Mouse (Mus musculus) embryonic facial prominence, embryonic 11.5 days (tissue): ENCODE data around the gene Pecam1. TPM values are rescaled to one million over a fixed set of nuclear protein-coding genes. Genes with fewer than 3 reads are reported as not detected.
"Not testable (repeated sequence)": the region's sequence is repeated elsewhere in the genome, so short reads cannot be mapped to it uniquely, and the experiment has no call there.

Source experiments
- ATAC-seq: fragments of 200-750 bp; cut with Nextera tagmentation; replicated peaks from 2 replicates; pipeline ENCODE4 v1.8.0; 2017; ENCODE audit warnings: low read depth; ENCODE audit not compliant: insufficient number of reproducible peaks, low FRiP score, low TSS enrichment
- DNase-seq: peaks from one replicate; pipeline ENCODE4 v3.0.0-alpha.2; 2015; ENCODE audit warnings: low spot score
- H3K27ac ChIP-seq: fragments of 300-500 bp; sonication (generic); replicated peaks from 2 replicates; pipeline ENCODE4 v1.5.1; 2014; ENCODE audit warnings: mild to moderate bottlenecking, low read depth, low read length, control low read depth
- H3K27me3 ChIP-seq: fragments of 300-500 bp; sonication (generic); 2 replicates; pipeline ENCODE4 v1.6.1; 2014; ENCODE audit warnings: mild to moderate bottlenecking, low read length, moderate library complexity, mixed read lengths; ENCODE audit not compliant: control insufficient read depth, insufficient read depth
- H3K36me3 ChIP-seq: fragments of 300-500 bp; sonication (generic); replicated peaks from 2 replicates; pipeline ENCODE4 v1.6.1; 2014; ENCODE audit warnings: low read depth, mild to moderate bottlenecking, low read length, moderate library complexity, mixed read lengths; ENCODE audit not compliant: control insufficient read depth, insufficient read depth
- H3K4me1 ChIP-seq: fragments of 300-500 bp; sonication (generic); 2 replicates; pipeline ENCODE4 v1.6.1; 2014; ENCODE audit warnings: low read length, mixed read lengths; ENCODE audit not compliant: control insufficient read depth, insufficient read depth
- H3K4me2 ChIP-seq: fragments of 300-500 bp; sonication (generic); 2 replicates; pipeline ENCODE4 v1.6.1; 2014; ENCODE audit warnings: low read depth, mild to moderate bottlenecking, control low read depth, low read length, moderate library complexity
- H3K4me3 ChIP-seq: fragments of 300-500 bp; sonication (generic); 2 replicates; pipeline ENCODE4 v1.5.1; 2014; ENCODE audit warnings: low read depth, low read length, control low read depth
- H3K9ac ChIP-seq: fragments of 300-500 bp; sonication (generic); replicated peaks from 2 replicates; pipeline ENCODE4 v1.6.1; 2014; ENCODE audit warnings: mild to moderate bottlenecking, control low read depth, low read length
- H3K9me3 ChIP-seq: fragments of 300-500 bp; sonication (generic); replicated peaks from 2 replicates; pipeline ENCODE4 v1.6.1; 2016; ENCODE audit warnings: mild to moderate bottlenecking, low read length, inconsistent platforms, mixed read lengths; ENCODE audit not compliant: control insufficient read depth
- WGBS: fragments of 180-500 bp; shearing (Covaris S2); extraction: QIAGEN DNeasy Blood & Tissue Kit; methylation state at CpG from one replicate; pipeline ENCODE4 v1.1.7; 2014; 5-methylcytosine and 5-hydroxymethylcytosine counted together
- polyA plus RNA-seq: library from polyadenylated mRNA; unstranded; fragments of >200 nt; fragmentation: Nextera tagmentation; extraction: Ambion mirVana; gene quantifications from 2 replicates; pipeline ENCODE4 v1.2.1, GENCODE M21; 2014

Gene Pecam1
- polyA plus RNA-seq, 1 experiment from 2014 or later = 26.7 TPM

- no peak for DNase-seq
- 70% methylated on average over 3 of the region's 3 CpGs for WGBS
- no peak overlapping the region for H3K4me3 ChIP-seq
These were observed 13.8 kb downstream of the Pecam1 start for GRCm38 (mm10) chr11:106736614-106737013.

DNA sequence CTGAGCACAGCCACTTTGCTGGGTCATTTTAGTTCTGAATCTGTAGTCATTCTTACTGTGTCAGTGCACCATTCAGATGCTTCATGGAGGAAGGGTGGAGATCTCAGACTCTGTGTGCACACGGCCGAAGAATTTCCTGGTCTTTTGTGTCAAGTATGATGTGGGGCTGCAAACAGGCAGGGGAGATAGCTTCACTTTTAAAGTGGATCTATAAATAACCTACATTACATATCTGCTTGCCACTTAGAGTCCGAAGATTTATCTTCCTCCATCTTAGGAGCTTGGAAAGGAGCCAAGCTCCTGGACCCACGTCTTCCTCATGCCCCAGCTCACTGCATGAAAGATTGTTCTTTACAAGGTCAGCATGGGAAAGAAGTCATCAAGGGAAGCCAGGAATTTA lies 19.7 kb downstream of the Pecam1 start:
- no peaks in the 10 kb centered on the region for H3K27me3 ChIP-seq
- DNase-seq (no peak), ATAC-seq (no peak)
- H3K27ac ChIP-seq = no peak overlapping the region
- H3K4me2 ChIP-seq = no peak overlapping the region
- 86% methylated on average over 4 of the region's 4 CpGs for WGBS
- no peaks in the 10 kb centered on the region for H3K9me3 ChIP-seq
- H3K4me1 ChIP-seq = no peaks in the 10 kb centered on the region
- no peak overlapping the region for H3K9ac ChIP-seq
- no peaks in the 10 kb centered on the region for H3K36me3 ChIP-seq
- H3K4me3 ChIP-seq = no peak overlapping the region

More at GRCm38 (mm10) chr11:106736614-106737013, 13.8 kb downstream of the Pecam1 start:
- no peaks in the 10 kb centered on the region for H3K9me3 ChIP-seq
- no peaks in the 10 kb centered on the region for H3K4me1 ChIP-seq
- no peak overlapping the region for H3K4me2 ChIP-seq
- no peak overlapping the region for H3K9ac ChIP-seq
- H3K27me3 ChIP-seq = no peaks in the 10 kb centered on the region
- H3K27ac ChIP-seq = no peak overlapping the region
- H3K36me3 ChIP-seq = no peaks in the 10 kb centered on the region
- ATAC-seq = no peak

- H3K4me1 ChIP-seq = no peaks in the 10 kb centered on the region
- no peak overlapping the region for H3K4me3 ChIP-seq
- no peaks in the 10 kb centered on the region for H3K36me3 ChIP-seq
- H3K4me2 ChIP-seq = no peak overlapping the region
- H3K9me3 ChIP-seq = no peaks in the 10 kb centered on the region
- WGBS = 94% methylated on average over 1 of the region's 1 CpGs
- H3K27me3 ChIP-seq = no peaks in the 10 kb centered on the region
- ATAC-seq (no peak), DNase-seq (no peak)
- no peak overlapping the region for H3K27ac ChIP-seq
- no peak overlapping the region for H3K9ac ChIP-seq
These were observed 20.8 kb downstream of the Pecam1 start for GRCm38 (mm10) chr11:106729656-106730055.

DNA sequence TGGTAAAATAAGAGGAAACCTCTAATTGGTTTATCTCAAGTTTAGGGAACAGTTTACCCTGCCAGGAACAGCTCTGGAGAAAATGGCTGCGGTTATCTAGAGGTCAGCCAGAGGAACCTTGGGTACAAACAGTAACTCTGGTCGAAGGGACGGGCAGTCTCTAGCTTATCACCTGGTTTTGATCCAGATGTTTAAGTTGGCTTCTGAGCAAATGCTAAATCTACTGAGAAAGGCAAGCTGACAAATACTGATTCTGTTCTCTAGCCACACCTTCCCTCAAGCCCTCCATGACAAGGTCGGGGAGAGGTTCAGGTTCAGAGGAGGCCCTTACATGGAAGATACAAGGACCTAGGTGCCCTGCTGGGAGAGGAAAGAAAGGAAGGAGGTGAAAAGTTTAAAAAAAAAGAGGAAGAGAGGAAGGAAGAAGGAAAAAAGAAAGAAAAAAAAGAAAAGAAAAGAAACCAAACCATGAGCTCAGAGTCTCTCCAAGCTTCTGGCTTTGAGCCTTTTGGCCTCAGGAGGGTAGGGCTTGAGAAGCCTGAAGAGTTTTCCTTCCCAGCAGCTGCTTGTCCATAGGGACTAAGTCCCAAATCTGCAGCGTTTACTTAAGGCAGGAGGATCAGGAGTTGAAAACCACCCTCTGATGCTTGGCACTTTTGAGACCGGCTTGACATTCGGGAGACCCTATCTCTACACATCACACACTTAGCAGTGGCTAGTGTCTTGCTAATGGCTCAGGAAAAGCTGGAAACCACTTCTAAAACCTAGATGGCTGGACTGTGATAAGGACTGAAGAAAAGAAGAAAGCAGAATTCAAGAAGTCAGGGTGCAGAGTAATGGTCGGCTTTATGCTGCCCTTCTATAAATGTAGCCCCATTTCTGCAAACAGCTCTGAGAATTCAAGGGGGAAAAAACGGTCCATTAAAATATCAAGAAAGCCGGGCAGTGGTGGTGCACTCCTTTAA lies 21.7 kb downstream of the Pecam1 start:
- no peaks in the 10 kb centered on the region for H3K9me3 ChIP-seq
- no peak overlapping the region for H3K27ac ChIP-seq
- H3K9ac ChIP-seq = no peak overlapping the region
- no peaks in the 10 kb centered on the region for H3K4me1 ChIP-seq
- no peak overlapping the region for H3K4me3 ChIP-seq
- no peak overlapping the region for H3K4me2 ChIP-seq
- 70% methylated on average over 10 of the region's 10 CpGs for WGBS
- H3K27me3 ChIP-seq = no peaks in the 10 kb centered on the region
- no peaks in the 10 kb centered on the region for H3K36me3 ChIP-seq
- DNase-seq (no peak), ATAC-seq (no peak)

DNA sequence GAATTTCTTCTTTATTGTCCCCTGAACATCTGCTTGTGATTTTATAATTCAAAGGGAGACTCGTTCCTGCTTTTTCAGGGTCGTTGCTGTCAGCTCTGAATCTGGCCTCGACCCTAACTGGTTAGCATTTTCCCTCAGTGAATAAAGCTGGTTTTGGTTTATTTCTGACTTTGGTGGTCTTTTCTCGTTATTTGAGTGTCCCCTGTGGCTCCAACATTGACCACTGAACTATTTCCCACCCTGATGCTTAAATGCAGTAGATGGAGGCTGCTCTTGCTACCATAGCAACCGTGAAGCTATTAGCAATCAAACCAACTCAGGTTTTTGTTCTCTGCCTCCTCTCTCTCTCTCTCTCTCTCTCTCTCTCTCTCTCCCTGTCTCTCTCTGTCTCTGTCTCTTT lies 22.5 kb downstream of the Pecam1 start:
- Histone ChIP-seq H3K4me1 (no peaks in the 10 kb centered on the region), H3K36me3 (no peaks in the 10 kb centered on the region), H3K27me3 (no peaks in the 10 kb centered on the region), H3K4me3 (no peak overlapping the region), H3K4me2 (no peak overlapping the region), H3K9ac (no peak overlapping the region), H3K9me3 (no peaks in the 10 kb centered on the region), H3K27ac (0 out of 2 replicates have a peak overlapping the region, but pooled peaks have one; percentile 24)
- no peak for ATAC-seq
- WGBS = 28% methylated on average over 5 of the region's 5 CpGs
- peak; percentile 66 for DNase-seq

GRCm38 (mm10) chr11:106724916-106725235 lies 25.6 kb downstream of the Pecam1 start:
- not testable (repeated sequence) for H3K27ac ChIP-seq, H3K27me3 ChIP-seq, H3K9me3 ChIP-seq, H3K36me3 ChIP-seq, ATAC-seq, H3K9ac ChIP-seq, DNase-seq, H3K4me3 ChIP-seq, H3K4me1 ChIP-seq, H3K4me2 ChIP-seq
- 93% methylated on average over 9 of the region's 9 CpGs for WGBS

GRCm38 (mm10) chr11:106724176-106724915 lies 26.1 kb downstream of the Pecam1 start:
- DNase-seq = no peak
- H3K36me3 ChIP-seq = no peaks in the 10 kb centered on the region
- no peaks in the 10 kb centered on the region for H3K27me3 ChIP-seq
- no peak overlapping the region for H3K9ac ChIP-seq
- no peak overlapping the region for H3K27ac ChIP-seq
- H3K4me3 ChIP-seq = no peak overlapping the region
- no peaks in the 10 kb centered on the region for H3K4me1 ChIP-seq
- WGBS = 84% methylated on average over 10 of the region's 10 CpGs
- no peak for ATAC-seq
- H3K9me3 ChIP-seq = no peaks in the 10 kb centered on the region
- H3K4me2 ChIP-seq = no peak overlapping the region

DNA sequence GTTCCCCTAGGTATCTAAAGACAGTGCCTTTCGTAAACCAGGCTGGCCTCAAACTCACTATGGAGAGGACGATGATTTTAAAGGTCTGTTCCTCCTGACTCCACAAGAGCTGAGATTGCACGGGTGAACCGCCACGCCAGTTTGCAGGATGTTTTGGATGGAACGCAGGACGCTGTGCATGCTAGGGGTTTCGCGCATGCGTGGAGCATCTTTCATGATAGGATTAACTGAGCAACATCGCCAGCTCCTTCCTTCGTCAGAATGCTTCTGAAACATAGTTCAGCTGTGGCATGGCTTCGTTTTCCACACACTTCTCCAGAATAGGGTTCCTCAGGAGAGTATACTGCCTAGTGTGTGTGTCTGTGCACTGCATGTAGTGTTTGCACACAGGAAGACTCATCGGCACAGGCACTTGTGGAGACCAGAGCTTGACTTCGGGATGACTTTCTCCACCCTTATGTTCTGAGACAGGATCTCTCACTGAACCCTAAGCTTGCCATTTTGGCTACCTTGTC lies 26.8 kb downstream of the Pecam1 start:
- 79% methylated on average over 15 of the region's 15 CpGs for WGBS
- DNase-seq (no peak), ATAC-seq (no peak)
- Histone ChIP-seq H3K4me3 (no peak overlapping the region), H3K27ac (no peak overlapping the region), H3K9ac (no peak overlapping the region), H3K9me3 (no peaks in the 10 kb centered on the region), H3K4me2 (no peak overlapping the region), H3K27me3 (no peaks in the 10 kb centered on the region), H3K36me3 (no peaks in the 10 kb centered on the region), H3K4me1 (no peaks in the 10 kb centered on the region)
